Comparison of ENCODE assay signal across 21 mouse cellular contexts in genomic region chr2:125851237-125851636, GRCm38 (mm10). TPM values are rescaled to one million over a fixed set of nuclear protein-coding genes. Genes with fewer than 3 reads are reported as not detected.
DNase-seq lines count a peak whose midpoint lies in the region; ATAC-seq and TF ChIP-seq lines count a peak whose summit lies in the region.
"Had no signal": no experiment of that assay in that cellular context is flagged by ENCODE, and none has a peak within 500 bp of the region (broad histone marks: within the 10 kb centered on the region; RNA-seq: fewer than 3 reads in every experiment).

No protein-coding gene starts in this region.

- H3K4me1 ChIP-seq in heart, embryonic 10.5 days = no peaks in the 10 kb centered on the region
- no peaks in the 10 kb centered on the region for H3K4me1 ChIP-seq in stomach, embryonic 15.5 days
- H3K4me1 ChIP-seq in stomach, postnatal 0 days (replicated peaks; ENCODE audit: control insufficient read depth, insufficient read depth) = no peaks in the 10 kb centered on the region
- peaks cover 56% of the 10 kb centered on the region for H3K4me1 ChIP-seq in liver, embryonic 13.5 days (replicated peaks)
- no peaks in the 10 kb centered on the region; the same call in 1 of the 2 replicates for H3K4me1 ChIP-seq in hindbrain, embryonic 16.5 days (ENCODE audit: control insufficient read depth, insufficient read depth, low read depth, low read length)
- H3K4me1 ChIP-seq: midbrain, embryonic 12.5 days had no signal

- TF ChIP-seq CTCF in stomach, postnatal 0 days (IDR thresholded peaks at IDR 0.05; ENCODE audit: low read depth) = no peak

- no peak for TF ChIP-seq EP300 in stomach, postnatal 0 days (optimal IDR thresholded peaks at IDR 0.05)

- peak; percentile 43; the same call in 1 of the 2 replicates for ATAC-seq in stomach, embryonic 15.5 days (ENCODE audit: insufficient read depth, low FRiP score, low read depth)
- ATAC-seq in stomach, postnatal 0 days (ENCODE audit: low FRiP score, low TSS enrichment) = no peak
- ATAC-seq in liver, embryonic 13.5 days (ENCODE audit: low read depth) = peak; percentile 95
- ATAC-seq in megakaryocyte-erythroid progenitor cell, adult 5-6 weeks (replicated peaks; ENCODE audit: low FRiP score, low TSS enrichment, poor library complexity, severe bottlenecking) = peak; percentile 97
- ATAC-seq in hindbrain, embryonic 16.5 days = no peak
- ATAC-seq: forebrain, embryonic 15.5 days had no signal

- no peak overlapping the region for H3K4me3 ChIP-seq in heart, embryonic 10.5 days
- H3K4me3 ChIP-seq in stomach, embryonic 15.5 days (replicated peaks) = no peak overlapping the region
- no peak overlapping the region for H3K4me3 ChIP-seq in stomach, postnatal 0 days (ENCODE audit: low read depth, low read length)
- H3K4me3 ChIP-seq in liver, embryonic 13.5 days (replicated peaks) = no peak overlapping the region
- no peak overlapping the region for H3K4me3 ChIP-seq in hindbrain, embryonic 16.5 days (ENCODE audit: low read length)
- H3K4me3 ChIP-seq: forebrain, embryonic 15.5 days; limb, embryonic 15.5 days; midbrain, embryonic 12.5 days had no signal

- H3K27ac ChIP-seq in heart, embryonic 10.5 days = no peak overlapping the region
- no peak overlapping the region for H3K27ac ChIP-seq in stomach, embryonic 15.5 days
- no peak overlapping the region for H3K27ac ChIP-seq in stomach, postnatal 0 days (replicated peaks)
- H3K27ac ChIP-seq in liver, embryonic 13.5 days = peak overlapping the region; percentile 70
- H3K27ac ChIP-seq in hindbrain, embryonic 16.5 days (ENCODE audit: low read depth, low read length) = no peak overlapping the region
- H3K27ac ChIP-seq: forebrain, embryonic 15.5 days; limb, embryonic 15.5 days; midbrain, embryonic 12.5 days had no signal

- no peaks in the 10 kb centered on the region for H3K27me3 ChIP-seq in heart, embryonic 10.5 days (ENCODE audit: insufficient read depth, poor library complexity, severe bottlenecking)
- no peaks in the 10 kb centered on the region for H3K27me3 ChIP-seq in stomach, embryonic 15.5 days (replicated peaks)
- H3K27me3 ChIP-seq in stomach, postnatal 0 days (ENCODE audit: control insufficient read depth, insufficient read depth, low read length) = no peaks in the 10 kb centered on the region
- H3K27me3 ChIP-seq in liver, embryonic 13.5 days = no peaks in the 10 kb centered on the region
- no peaks in the 10 kb centered on the region for H3K27me3 ChIP-seq in hindbrain, embryonic 16.5 days (replicated peaks; ENCODE audit: control insufficient read depth, insufficient read depth, low read length)
- H3K27me3 ChIP-seq: forebrain, embryonic 15.5 days; limb, embryonic 15.5 days; midbrain, embryonic 12.5 days had no signal

- no peak overlapping the region for H3K4me2 ChIP-seq in stomach, embryonic 15.5 days
- H3K4me2 ChIP-seq in stomach, postnatal 0 days (replicated peaks; ENCODE audit: low read depth) = no peak overlapping the region
- peak overlapping the region; percentile 33 for H3K4me2 ChIP-seq in liver, embryonic 13.5 days
- H3K4me2 ChIP-seq in hindbrain, embryonic 16.5 days (ENCODE audit: low read length) = no peak overlapping the region
- H3K4me2 ChIP-seq: forebrain, embryonic 15.5 days; limb, embryonic 15.5 days; midbrain, embryonic 12.5 days had no signal

- no peaks in the 10 kb centered on the region for H3K9me3 ChIP-seq in heart, embryonic 10.5 days
- no peaks in the 10 kb centered on the region for H3K9me3 ChIP-seq in stomach, embryonic 15.5 days
- H3K9me3 ChIP-seq in stomach, postnatal 0 days (ENCODE audit: control insufficient read depth, low read length) = no peaks in the 10 kb centered on the region
- no peaks in the 10 kb centered on the region for H3K9me3 ChIP-seq in liver, embryonic 13.5 days (replicated peaks)
- H3K9me3 ChIP-seq in hindbrain, embryonic 16.5 days (ENCODE audit: control insufficient read depth, low read length) = no peaks in the 10 kb centered on the region
- H3K9me3 ChIP-seq: forebrain, embryonic 15.5 days; limb, embryonic 15.5 days; midbrain, embryonic 12.5 days had no signal

- WGBS in heart, embryonic 10.5 days = 68% methylated on average over 2 of the region's 2 CpGs
- WGBS in stomach, embryonic 15.5 days = 55% methylated on average over 2 of the region's 2 CpGs
- 63% methylated on average over 2 of the region's 2 CpGs for WGBS in stomach, postnatal 0 days
- WGBS in liver, embryonic 13.5 days (ENCODE audit: insufficient replicate concordance) = 16% methylated on average over 2 of the region's 2 CpGs
- 84% methylated on average over 2 of the region's 2 CpGs for whole genome bisulfite sequencing in hindbrain, embryonic 16.5 days

- no peak overlapping the region for H3K9ac ChIP-seq in stomach, embryonic 15.5 days
- H3K9ac ChIP-seq in stomach, postnatal 0 days (ENCODE audit: low read length) = no peak overlapping the region
- H3K9ac ChIP-seq in liver, embryonic 13.5 days = no peak overlapping the region; the same call in 1 of the 2 replicates
- no peak overlapping the region for H3K9ac ChIP-seq in hindbrain, embryonic 16.5 days (ENCODE audit: low read depth, low read length)
- H3K9ac ChIP-seq: forebrain, embryonic 15.5 days; limb, embryonic 15.5 days; midbrain, embryonic 12.5 days had no signal

- H3K36me3 ChIP-seq in heart, embryonic 10.5 days = peaks cover 28% of the 10 kb centered on the region
- H3K36me3 ChIP-seq in stomach, embryonic 15.5 days = peaks cover 3% of the 10 kb centered on the region; the same call in 1 of the 2 replicates
- peaks cover 4% of the 10 kb centered on the region; the same call in 1 of the 2 replicates for H3K36me3 ChIP-seq in stomach, postnatal 0 days (ENCODE audit: control insufficient read depth, insufficient read depth, low read length)
- H3K36me3 ChIP-seq in liver, embryonic 13.5 days = peaks cover 25% of the 10 kb centered on the region
- H3K36me3 ChIP-seq in hindbrain, embryonic 16.5 days (ENCODE audit: control insufficient read depth, insufficient read depth, low read length) = peaks cover 12% of the 10 kb centered on the region

- DNase-seq in heart, embryonic 10.5 days (ENCODE audit: low spot score) = peak; percentile 82
- no peak for DNase-seq in heart, adult 8-10 months (ENCODE audit: low spot score)
- DNase-seq in stomach, postnatal 0 days (ENCODE audit: low spot score) = no peak
- peak; percentile 39 for DNase-seq in liver, embryonic 13.5 days
- no peak for DNase-seq in right cerebral cortex, postnatal 10 days (ENCODE audit: low spot score in 2 of 2)
- DNase-seq: adrenal gland, adult 2 months; cerebellum, adult 2 months; cerebellum, postnatal 36 days; gastrocnemius, postnatal 10 days; heart, adult 18-20 months; kidney, adult 18-20 months; kidney, postnatal 4 days; lung, postnatal 4 days; right cerebral cortex, postnatal 14 days; thymus, postnatal 25 days had no signal

RNA-seq across cellular contexts. Expression of gene Galk2, which starts 7.7 kb away (rescaled TPM):
- 34.0 and 40.7 TPM in 2 replicates for polyA plus RNA-seq in heart, embryonic 10.5 days (2016; fragmentation: Nextera tagmentation; extraction: Ambion mirVana)
- total RNA-seq in heart, adult 8-10 months (2022) = 10 to 100 TPM; 10.4 to 12.2 (median 11.7) TPM
- polyA plus RNA-seq in stomach, embryonic 15.5 days (2015; fragmentation: Nextera tagmentation; extraction: Ambion mirVana) = 42.1 and 49.5 TPM in 2 replicates
- 30.8 and 33.5 TPM in 2 replicates for polyA plus RNA-seq in stomach, postnatal 0 days (2015; fragmentation: Nextera tagmentation; extraction: Ambion mirVana)
- polyA plus RNA-seq in liver, embryonic 13.5 days (2015; fragmentation: Nextera tagmentation; extraction: Ambion mirVana) = 11.2 and 12.6 TPM in 2 replicates
- 3.3 and 12.4 TPM in 2 replicates for total RNA-seq in megakaryocyte-erythroid progenitor cell, adult 5-6 weeks (2014; fragmentation: Nextera tagmentation)
- total RNA-seq in megakaryocyte-erythroid progenitor cell, adult 5-6 weeks (2017) = 9.4 and 10.3 TPM in 2 replicates
- 32.3 and 35.1 TPM in 2 replicates for polyA plus RNA-seq in hindbrain, embryonic 16.5 days (2015; fragmentation: Nextera tagmentation; extraction: Ambion mirVana)

RNA-seq across cellular contexts. Expression of gene Cops2, which starts 7.7 kb away (rescaled TPM):
- polyA plus RNA-seq in heart, embryonic 10.5 days (2016; fragmentation: Nextera tagmentation; extraction: Ambion mirVana) = 77.5 and 81.3 TPM in 2 replicates
- total RNA-seq in heart, adult 8-10 months (2022) = 10 to 100 TPM; 83.2 to 94.0 (median 90.4) TPM
- polyA plus RNA-seq in stomach, embryonic 15.5 days (2015; fragmentation: Nextera tagmentation; extraction: Ambion mirVana) = 66.1 and 69.4 TPM in 2 replicates
- polyA plus RNA-seq in stomach, postnatal 0 days (2015; fragmentation: Nextera tagmentation; extraction: Ambion mirVana) = 36.2 and 36.8 TPM in 2 replicates
- polyA plus RNA-seq in liver, embryonic 13.5 days (2015; fragmentation: Nextera tagmentation; extraction: Ambion mirVana) = 52.7 and 68.4 TPM in 2 replicates
- total RNA-seq in megakaryocyte-erythroid progenitor cell, adult 5-6 weeks (2014; fragmentation: Nextera tagmentation) = 82.2 and 102 TPM in 2 replicates
- 156 and 313 TPM in 2 replicates for total RNA-seq in megakaryocyte-erythroid progenitor cell, adult 5-6 weeks (2017)
- 57.7 and 58.3 TPM in 2 replicates for polyA plus RNA-seq in hindbrain, embryonic 16.5 days (2015; fragmentation: Nextera tagmentation; extraction: Ambion mirVana)

Comparison
In these comparisons a context has a peak if more than half of its experiments do, and no peak if none do; other contexts are left out.
1. DNase-seq: peak in heart, embryonic 10.5 days (single experiment) and liver, embryonic 13.5 days (single experiment); none in heart, adult 8-10 months (single experiment), stomach, postnatal 0 days (single experiment) and right cerebral cortex, postnatal 10 days (0 of 2).
2. ATAC-seq: peak in stomach, embryonic 15.5 days (single experiment), liver, embryonic 13.5 days (single experiment) and megakaryocyte-erythroid progenitor cell, adult 5-6 weeks (single experiment); none in stomach, postnatal 0 days (single experiment) and hindbrain, embryonic 16.5 days (single experiment).